Mouse (Mus musculus): ENCODE data around the gene Mr1. TPM values are rescaled to one million over a fixed set of nuclear protein-coding genes. Genes with fewer than 3 reads are reported as not detected.

Gene Mr1
- polyA plus RNA-seq, 1 experiment from 2014 or later = 1.6 TPM

GRCm38 (mm10) chr1:155082158-155082964 lies 64.3 kb downstream of the Mr1 start:
- no peak for ATAC-seq (ENCODE audit: low FRiP score)
- Histone ChIP-seq H3K9me3 (replicated peaks) (no peaks in the 10 kb centered on the region), H3K36me3 (no peaks in the 10 kb centered on the region), H3K9ac (replicated peaks) (peak overlapping the region; percentile 55; the same call in 1 of the 2 replicates), H3K4me1 (peaks cover 64% of the 10 kb centered on the region), H3K27me3 (replicated peaks) (no peaks in the 10 kb centered on the region), H3K4me3 (replicated peaks) (peak overlapping the region; percentile 51), H3K27ac (replicated peaks) (peak overlapping the region; percentile 92), H3K4me2 (peak overlapping the region; percentile 68)
- WGBS = 4% methylated on average over 11 of the region's 11 CpGs

GRCm38 (mm10) chr1:155077675-155078074 lies 68.9 kb downstream of the Mr1 start:
- no peaks in the 10 kb centered on the region for H3K27me3 ChIP-seq (replicated peaks)
- H3K9ac ChIP-seq (replicated peaks) = no peak overlapping the region
- no peak for ATAC-seq (ENCODE audit: low FRiP score)
- H3K4me1 ChIP-seq = peaks cover 37% of the 10 kb centered on the region
- no peaks in the 10 kb centered on the region for H3K36me3 ChIP-seq
- no peak overlapping the region for H3K27ac ChIP-seq (replicated peaks)
- H3K4me3 ChIP-seq (replicated peaks) = no peak overlapping the region
- no peaks in the 10 kb centered on the region for H3K9me3 ChIP-seq (replicated peaks)
- H3K4me2 ChIP-seq = no peak overlapping the region
- WGBS = 57% methylated on average over 3 of the region's 3 CpGs

Other genes starting within 250 kb of the Mr1 start
- 3.9 and 4.8 TPM in 2 replicates for gene Ier5, start 47.2 kb downstream of the Mr1 start, polyA plus RNA-seq (2015; fragmentation: Nextera tagmentation; extraction: Ambion mirVana)
- 92.6 and 102 TPM in 2 replicates for gene Stx6, start 11.9 kb upstream of the Mr1 start, polyA plus RNA-seq (2015; fragmentation: Nextera tagmentation; extraction: Ambion mirVana)
- gene BC034090, start 97.6 kb upstream of the Mr1 start, polyA plus RNA-seq (2015; fragmentation: Nextera tagmentation; extraction: Ambion mirVana) = 3.0 and 4.1 TPM in 2 replicates